Mouse (Mus musculus) heart, postnatal 25 days (tissue): Measurements from ENCODE around the gene Map7. TPM values are rescaled to one million over a fixed set of nuclear protein-coding genes. Genes with fewer than 3 reads are reported as not detected.

Experiments used
- DNase-seq: peaks from one replicate; pipeline ENCODE4 v3.0.0; 2022; ENCODE audit warnings: low spot score
- intact Hi-C: fragments of 180-260 bp; cut with DNase I; formaldehyde crosslinking; loops from one replicate; pipeline ENCODE4 v1.15.1; 2025
- microRNA-seq: library from miRNA; unstranded; fragments of <30 nt; microRNA quantifications from one replicate; pipeline ENCODE4 v1.2.0, GENCODE M21; 2022
- total RNA-seq, 2 experiments: library from RNA; stranded (reverse); gene quantifications; 2 replicates each; pipeline ENCODE4 v1.2.3; 2021

The Map7 gene
- total RNA-seq, 2 experiments from 2014 or later: 17.4 TPM

DNA sequence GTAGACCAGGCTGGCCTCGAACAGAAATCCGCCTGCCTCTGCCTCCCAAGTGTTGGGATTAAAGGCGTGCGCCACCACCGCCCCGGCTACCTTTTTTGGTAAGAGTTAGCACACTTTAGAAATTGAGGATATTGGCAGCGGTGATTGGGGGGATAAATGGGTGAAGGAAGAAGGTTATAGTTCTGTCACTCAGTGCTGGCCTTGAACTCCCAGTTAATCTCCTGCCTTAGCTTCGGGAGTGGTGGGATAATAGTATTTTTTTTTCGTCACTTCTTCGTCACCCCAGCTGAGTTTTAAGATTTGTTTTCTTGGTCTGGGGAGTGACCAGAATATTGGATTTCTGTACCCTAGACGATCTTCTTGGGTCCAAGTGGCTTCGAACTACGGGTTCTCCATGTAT lies 165.2 kb downstream of the Map7 start:
- intact Hi-C loops: loop anchor here (5.0 kb wide), 1 partner anchor 639 kb away; the partner anchor contains the start of gene Ahi1
- DNase-seq: no peak

DNA sequence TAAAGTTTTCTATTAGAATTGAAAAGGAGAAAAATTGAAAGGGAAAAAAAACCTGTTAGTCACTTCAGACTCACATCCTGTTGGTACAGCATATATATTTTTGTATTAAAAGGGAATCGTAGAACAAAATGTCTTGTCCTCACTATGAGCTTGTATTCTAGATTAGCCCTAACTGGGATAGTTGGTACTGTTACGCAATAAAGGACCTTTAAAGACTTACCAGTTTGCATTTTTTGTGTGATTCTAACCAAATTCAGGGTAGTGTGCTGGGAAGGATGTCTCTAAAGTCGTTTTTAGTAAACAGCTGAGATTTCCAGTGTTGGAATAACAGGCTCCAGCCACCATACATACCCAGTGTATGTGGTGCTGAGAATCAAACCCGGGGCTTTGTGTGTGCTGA lies 165.7 kb downstream of the Map7 start:
- intact Hi-C loops: loop anchor here (5.0 kb wide), 1 partner anchor 638 kb away; the partner anchor contains the start of gene Ahi1
- no peak for DNase-seq

DNA sequence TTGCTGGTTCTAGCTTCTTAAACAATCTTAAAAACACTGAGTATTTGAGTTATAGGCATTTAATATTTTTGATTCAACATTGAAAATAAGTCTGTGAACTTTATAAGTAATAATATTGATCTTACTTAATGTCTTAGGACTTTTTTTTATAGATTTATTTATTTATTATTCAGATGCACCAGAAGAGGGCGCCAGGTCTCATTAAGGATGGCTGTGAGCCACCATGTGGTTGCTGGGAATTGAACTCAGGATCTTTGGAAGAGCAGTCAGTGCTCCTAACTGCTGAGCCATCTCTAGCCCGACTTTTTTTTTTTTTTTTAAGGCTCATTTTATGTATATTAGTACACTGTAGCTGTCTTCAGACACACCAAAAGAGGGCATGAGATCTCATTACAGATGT lies 166.5 kb downstream of the Map7 start:
- intact Hi-C loops: loop anchor here (5.0 kb wide), 1 partner anchor 638 kb away; the partner anchor contains the start of gene Ahi1
- no peak for DNase-seq

DNA sequence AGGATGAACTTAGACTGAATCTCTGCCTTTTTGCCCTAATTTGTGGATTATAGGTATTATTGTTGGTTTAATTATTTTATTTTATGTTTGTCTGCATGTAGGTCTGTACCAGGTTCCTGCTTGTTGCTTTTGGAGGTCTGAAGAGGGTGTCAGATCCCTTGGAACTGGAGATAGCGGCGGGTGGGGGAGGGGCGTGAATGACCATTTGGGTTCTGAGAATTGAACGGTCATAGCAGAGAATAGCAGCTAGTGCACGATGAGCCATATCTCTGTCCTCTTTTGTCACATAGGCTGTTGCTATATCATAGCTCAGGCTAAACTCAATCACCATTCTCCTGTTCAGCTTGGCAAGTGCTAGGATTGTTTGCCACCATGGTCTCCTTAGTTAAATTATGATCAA lies 169.2 kb downstream of the Map7 start:
- no peak for DNase-seq
- intact Hi-C loops: no loop called here

DNA sequence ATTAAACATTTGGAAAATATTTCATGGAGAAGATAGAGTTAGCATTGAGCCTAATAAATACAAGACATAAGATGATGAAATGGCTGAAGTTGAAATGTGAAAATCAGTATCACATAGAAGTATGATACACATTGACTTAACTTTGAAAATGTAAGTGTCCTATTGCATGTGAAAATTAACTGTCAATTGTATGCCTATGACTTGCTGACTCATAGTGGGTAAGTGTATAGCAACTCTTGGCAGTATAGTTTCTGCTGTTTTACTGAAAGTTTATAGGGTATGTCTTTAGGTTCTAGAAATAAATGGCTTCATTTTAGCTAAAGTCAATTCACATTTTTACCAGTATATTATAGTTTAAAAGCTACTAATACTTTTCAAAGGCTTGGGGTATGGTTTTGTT lies 178.0 kb downstream of the Map7 start:
- no peak for DNase-seq
- intact Hi-C loops: no loop called here

Small RNAs within 50 kb of the gene (microRNA-seq; reads per million reads assigned to microRNA genes)
- gene Mir6413: not detected

Other genes starting within 250 kb of the Map7 start
- gene Pex7, start 240.8 kb upstream of the Map7 start, total RNA-seq: 10 to 100 TPM; 25.5 to 28.9 TPM
- gene Map3k5, start 214.0 kb upstream of the Map7 start, total RNA-seq: 10 to 100 TPM; 37.0 to 37.7 TPM
- 10 to 100 TPM; 45.5 to 58.2 TPM for gene Bclaf1, start 164.0 kb downstream of the Map7 start, total RNA-seq
- gene Mtfr2, start 199.3 kb downstream of the Map7 start, total RNA-seq: under 1 TPM in 1 of 2 experiments, not detected in 1; 0.16 TPM